Mouse (Mus musculus): Measurements from ENCODE around the gene Scp2. TPM values are rescaled to one million over a fixed set of nuclear protein-coding genes. Genes with fewer than 3 reads are reported as not detected.

Gene Scp2
- polyA plus RNA-seq, 1 experiment, result 242 TPM

- no peak for DNase-seq (ENCODE audit: extremely low spot score in 1 of 2, low spot score in 1 of 2)
These were observed 121.6 kb downstream of the Scp2 start for GRCm38 (mm10) chr4:108023186-108023585.

- no peak for DNase-seq (ENCODE audit: extremely low spot score in 1 of 2, low spot score in 1 of 2)
These were observed 124.6 kb downstream of the Scp2 start for GRCm38 (mm10) chr4:108020178-108020577.

- peak in 1 of 2 experiments; percentile 45 for DNase-seq (ENCODE audit: extremely low spot score in 1 of 2, low spot score in 1 of 2)
These were observed 125.6 kb downstream of the Scp2 start for GRCm38 (mm10) chr4:108018961-108019921.

GRCm38 (mm10) chr4:108018241-108018923 is 126.4 kb downstream of the Scp2 start:
- no peak for DNase-seq (ENCODE audit: extremely low spot score in 1 of 2, low spot score in 1 of 2)

- DNase-seq (ENCODE audit: extremely low spot score in 1 of 2, low spot score in 1 of 2), result no peak
These were observed 127.0 kb downstream of the Scp2 start for GRCm38 (mm10) chr4:108017839-108018238.

- DNase-seq (ENCODE audit: extremely low spot score in 1 of 2, low spot score in 1 of 2), result no peak
These were observed 128.5 kb downstream of the Scp2 start for GRCm38 (mm10) chr4:108016321-108016720.

GRCm38 (mm10) chr4:108015067-108015765 is 129.6 kb downstream of the Scp2 start:
- DNase-seq (ENCODE audit: extremely low spot score in 1 of 2, low spot score in 1 of 2), result no peak

GRCm38 (mm10) chr4:108014466-108014865 is 130.3 kb downstream of the Scp2 start:
- no peak for DNase-seq (ENCODE audit: extremely low spot score in 1 of 2, low spot score in 1 of 2)

GRCm38 (mm10) chr4:108008541-108008940 is 136.3 kb downstream of the Scp2 start:
- DNase-seq (ENCODE audit: extremely low spot score in 1 of 2, low spot score in 1 of 2), result no peak

GRCm38 (mm10) chr4:108007532-108008103 is 137.2 kb downstream of the Scp2 start:
- no peak for DNase-seq (ENCODE audit: extremely low spot score in 1 of 2, low spot score in 1 of 2)

GRCm38 (mm10) chr4:108005328-108005727 is 139.5 kb downstream of the Scp2 start:
- no peak for DNase-seq (ENCODE audit: extremely low spot score in 1 of 2, low spot score in 1 of 2)

GRCm38 (mm10) chr4:107999380-107999779 is 145.4 kb downstream of the Scp2 start:
- no peak for DNase-seq (ENCODE audit: extremely low spot score in 1 of 2, low spot score in 1 of 2)

GRCm38 (mm10) chr4:107998641-107999332 is 146.0 kb downstream of the Scp2 start:
- no peak for DNase-seq (ENCODE audit: extremely low spot score in 1 of 2, low spot score in 1 of 2)

- no peak for DNase-seq (ENCODE audit: extremely low spot score in 1 of 2, low spot score in 1 of 2)
These were observed 148.3 kb downstream of the Scp2 start for GRCm38 (mm10) chr4:107996418-107996986.

GRCm38 (mm10) chr4:107995727-107996126 is 149.1 kb downstream of the Scp2 start:
- DNase-seq (ENCODE audit: extremely low spot score in 1 of 2, low spot score in 1 of 2), result no peak

GRCm38 (mm10) chr4:107995011-107995410 is 149.8 kb downstream of the Scp2 start:
- no peak for DNase-seq (ENCODE audit: extremely low spot score in 1 of 2, low spot score in 1 of 2)

Measured in frontal cortex, adult 2 months (tissue).